Mouse (Mus musculus) lung, postnatal 0 days (tissue): ENCODE measurements at regions not wholly inside any gene's neighbourhood (a gene's known extent, or its start where the extent isn't known, plus 50 kb on each side); places are given as distances from the start of the nearest gene placed in this dataset.

Experiments used
- ATAC-seq: fragments of 200-750 bp; cut with Nextera tagmentation; 2 replicates; pipeline ENCODE4 v1.8.0; 2017; ENCODE audit warnings: moderate library complexity
- DNase-seq: peaks from one replicate; pipeline ENCODE4 v3.0.0-alpha.2; 2016; ENCODE audit warnings: low spot score
- H3K27ac ChIP-seq: fragments of 300-500 bp; sonication (generic); 2 replicates; pipeline ENCODE4 v1.5.1; 2014; ENCODE audit warnings: antibody characterized with exemption, mild to moderate bottlenecking, low read length, mixed read lengths
- H3K27me3 ChIP-seq: fragments of 300-500 bp; sonication (generic); replicated peaks from 2 replicates; pipeline ENCODE4 v1.6.1; 2014; ENCODE audit warnings: low read length, mixed read lengths; ENCODE audit not compliant: insufficient read depth
- H3K36me3 ChIP-seq: fragments of 300-500 bp; sonication (generic); 2 replicates; pipeline ENCODE4 v1.6.1; 2014; ENCODE audit warnings: low read length, mixed read lengths; ENCODE audit not compliant: insufficient read depth
- H3K4me1 ChIP-seq: fragments of 300-500 bp; sonication (generic); 2 replicates; pipeline ENCODE4 v1.6.1; 2014; ENCODE audit warnings: antibody characterized with exemption, low read depth, low read length, mixed read lengths; ENCODE audit not compliant: insufficient read depth
- H3K4me2 ChIP-seq: fragments of 300-500 bp; sonication (generic); replicated peaks from 2 replicates; pipeline ENCODE4 v1.6.1; 2014; ENCODE audit warnings: low read depth, mild to moderate bottlenecking, low read length, moderate library complexity, mixed read lengths
- H3K4me3 ChIP-seq: fragments of 300-500 bp; sonication (generic); 2 replicates; pipeline ENCODE4 v1.5.1; 2014; ENCODE audit warnings: low read depth, low read length
- H3K9ac ChIP-seq: fragments of 300-500 bp; sonication (generic); replicated peaks from 2 replicates; pipeline ENCODE4 v1.6.1; 2014; ENCODE audit warnings: low read depth, mild to moderate bottlenecking
- H3K9me3 ChIP-seq: fragments of 300-500 bp; sonication (generic); 2 replicates; pipeline ENCODE4 v1.6.1; 2016; ENCODE audit warnings: low read length, mixed read lengths
- CTCF ChIP-seq: IDR thresholded peaks from 2 replicates; pipeline ENCODE4 v1.5.1; 2016; ENCODE audit warnings: antibody characterized with exemption, mild to moderate bottlenecking
- EP300 ChIP-seq: IDR thresholded peaks from 2 replicates; pipeline ENCODE4 v1.6.1; 2016; ENCODE audit warnings: antibody characterized with exemption, mild to moderate bottlenecking, control low read depth
- WGBS: fragments of 180-500 bp; shearing (Covaris S2); extraction: QIAGEN DNeasy Blood & Tissue Kit; methylation state at CpG from one replicate; pipeline ENCODE4 v1.1.7; 2014; 5-methylcytosine and 5-hydroxymethylcytosine counted together

GRCm38 (mm10) chr2:61283829-61284601 is 294.4 kb upstream of the Tank start:
- H3K9ac ChIP-seq = no peak overlapping the region
- TF ChIP-seq EP300 (no peak), CTCF (no peak)
- no peak overlapping the region for H3K27ac ChIP-seq
- no peaks in the 10 kb centered on the region for H3K36me3 ChIP-seq
- H3K9me3 ChIP-seq = no peaks in the 10 kb centered on the region
- no peak overlapping the region for H3K4me3 ChIP-seq
- H3K27me3 ChIP-seq = no peaks in the 10 kb centered on the region
- H3K4me1 ChIP-seq = no peaks in the 10 kb centered on the region
- DNase-seq (no peak), ATAC-seq (no peak)
- H3K4me2 ChIP-seq = no peak overlapping the region
- WGBS = 60% methylated on average over 9 of the region's 9 CpGs

- H3K4me3 ChIP-seq = no peak overlapping the region
- TF ChIP-seq EP300 = no peak
- no peak for TF ChIP-seq CTCF
- WGBS = 75% methylated on average over 5 of the region's 5 CpGs
These were observed 305.7 kb upstream of the Tank start for GRCm38 (mm10) chr2:61272721-61273120.

GRCm38 (mm10) chr2:61267706-61268105 is 304.7 kb upstream of the Rbms1 start:
- ATAC-seq = no peak

More at GRCm38 (mm10) chr2:61272721-61273120, 305.7 kb upstream of the Tank start:
- no peaks in the 10 kb centered on the region for H3K36me3 ChIP-seq
- no peak overlapping the region for H3K9ac ChIP-seq
- H3K4me1 ChIP-seq = no peaks in the 10 kb centered on the region
- H3K4me2 ChIP-seq = no peak overlapping the region
- no peaks in the 10 kb centered on the region for H3K27me3 ChIP-seq
- DNase-seq = no peak
- no peak overlapping the region for H3K27ac ChIP-seq
- H3K9me3 ChIP-seq = no peaks in the 10 kb centered on the region
- ATAC-seq = no peak

GRCm38 (mm10) chr2:61250068-61250800 is 287.2 kb upstream of the Rbms1 start:
- H3K4me3 ChIP-seq = no peak overlapping the region
- no peak overlapping the region for H3K4me2 ChIP-seq
- H3K36me3 ChIP-seq = no peaks in the 10 kb centered on the region
- WGBS = 53% methylated on average over 9 of the region's 9 CpGs
- no peak for TF ChIP-seq EP300
- TF ChIP-seq CTCF = no peak
- no peak overlapping the region for H3K9ac ChIP-seq
- DNase-seq (no peak), ATAC-seq (no peak)
- H3K4me1 ChIP-seq = peaks cover 3% of the 10 kb centered on the region; the same call in 1 of the 2 replicates
- no peaks in the 10 kb centered on the region for H3K9me3 ChIP-seq
- H3K27ac ChIP-seq = no peak overlapping the region
- no peaks in the 10 kb centered on the region for H3K27me3 ChIP-seq

More at GRCm38 (mm10) chr2:61267706-61268105, 304.7 kb upstream of the Rbms1 start:
- Histone ChIP-seq H3K9ac (no peak overlapping the region), H3K9me3 (no peaks in the 10 kb centered on the region), H3K4me1 (no peaks in the 10 kb centered on the region), H3K27me3 (no peaks in the 10 kb centered on the region), H3K4me3 (no peak overlapping the region), H3K36me3 (no peaks in the 10 kb centered on the region), H3K27ac (no peak overlapping the region), H3K4me2 (no peak overlapping the region)
- DNase-seq = no peak
- TF ChIP-seq CTCF = no peak
- TF ChIP-seq EP300 = no peak
- WGBS = 88% methylated on average over 3 of the region's 3 CpGs

- ATAC-seq (no peak), DNase-seq (no peak)
- Histone ChIP-seq H3K9me3 (no peaks in the 10 kb centered on the region), H3K27me3 (no peaks in the 10 kb centered on the region), H3K4me2 (no peak overlapping the region), H3K9ac (no peak overlapping the region), H3K27ac (no peak overlapping the region), H3K4me3 (no peak overlapping the region), H3K4me1 (peaks cover 3% of the 10 kb centered on the region; the same call in 1 of the 2 replicates), H3K36me3 (no peaks in the 10 kb centered on the region)
- TF ChIP-seq CTCF (no peak), EP300 (no peak)
- 70% methylated on average over 4 of the region's 4 CpGs for WGBS
These were observed 285.0 kb upstream of the Rbms1 start for GRCm38 (mm10) chr2:61247956-61248355.

- ATAC-seq = no peak
- H3K9ac ChIP-seq = no peak overlapping the region
- WGBS = 47% methylated on average over 2 of the region's 2 CpGs
These were observed 284.3 kb upstream of the Rbms1 start for GRCm38 (mm10) chr2:61247336-61247735.

More at GRCm38 (mm10) chr2:61247336-61247735, 284.3 kb upstream of the Rbms1 start:
- DNase-seq = peak; percentile 31
- H3K27ac ChIP-seq = no peak overlapping the region
- H3K4me1 ChIP-seq = peaks cover 3% of the 10 kb centered on the region; the same call in 1 of the 2 replicates
- H3K9me3 ChIP-seq = no peaks in the 10 kb centered on the region
- no peaks in the 10 kb centered on the region for H3K36me3 ChIP-seq
- no peaks in the 10 kb centered on the region for H3K27me3 ChIP-seq
- no peak overlapping the region for H3K4me3 ChIP-seq
- TF ChIP-seq EP300 (no peak), CTCF (no peak)
- no peak overlapping the region for H3K4me2 ChIP-seq
